Mouse (Mus musculus) heart, adult 2 months (tissue): ENCODE measurements around the gene Fgf18.

ENCODE experiments used
- CTCF ChIP-seq: fragments of 200-600 bp; IDR thresholded peaks from 2 replicates; pipeline ENCODE4 v1.8.1; 2022; ENCODE audit warnings: antibody characterized with exemption, mild to moderate bottlenecking, moderate library complexity
- POLR2A ChIP-seq: fragments of 200-500 bp; IDR thresholded peaks from 2 replicates; pipeline ENCODE4 v1.6.1; 2011; ENCODE audit warnings: mild to moderate bottlenecking, low read depth, low read length, control low read depth; ENCODE audit not compliant: insufficient read depth

DNA sequence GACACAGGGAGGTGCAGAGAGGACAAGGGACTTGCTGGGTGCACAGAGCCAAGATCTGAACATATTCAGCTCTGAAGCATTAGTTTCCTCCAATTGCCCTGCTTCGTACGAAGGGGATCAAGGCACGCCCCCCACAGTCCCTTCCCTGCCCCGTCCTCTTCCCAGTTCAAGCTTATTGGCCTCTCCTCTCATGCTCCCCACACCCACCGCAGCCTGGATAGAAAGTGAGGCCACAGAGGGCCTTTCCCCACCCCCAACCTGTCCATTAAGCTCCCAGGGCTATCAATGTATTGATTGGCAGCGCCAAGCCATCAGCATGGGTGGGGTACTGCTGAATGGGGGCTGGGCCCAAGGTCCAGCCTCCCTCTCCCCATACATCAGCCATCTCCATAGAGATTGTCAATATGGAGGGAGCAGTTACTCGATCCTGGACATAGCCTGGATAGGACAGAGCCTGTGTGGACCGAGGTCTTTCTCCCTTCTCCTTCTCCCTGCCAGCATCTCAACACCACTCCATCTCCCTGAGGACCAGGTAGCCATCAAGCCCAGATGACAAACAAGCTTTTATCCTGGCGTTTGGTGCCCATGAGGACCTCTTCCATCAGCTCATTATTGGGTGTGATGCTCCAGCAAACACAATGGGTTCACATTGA is 7.6 kb downstream of the Fgf18 start:
- no peak for TF ChIP-seq POLR2A
- no peak for TF ChIP-seq CTCF
